Mouse (Mus musculus) lung, adult 2 months (tissue): Measurements from ENCODE around the gene Mapkapk3.

Experiments
- CTCF ChIP-seq: fragments of 200-500 bp; IDR thresholded peaks from 2 replicates; pipeline ENCODE4 v1.5.1; 2011; ENCODE audit warnings: mild to moderate bottlenecking, low read length, control low read depth; ENCODE audit not compliant: insufficient read depth
- POLR2A ChIP-seq: fragments of 200-500 bp; IDR thresholded peaks from 2 replicates; pipeline ENCODE4 v1.6.1; 2011; ENCODE audit warnings: low read depth, mild to moderate bottlenecking, control low read depth, low read length, borderline replicate concordance; ENCODE audit errors: extremely low read depth

GRCm38 (mm10) chr9:107235261-107235660 is 54.4 kb downstream of the Mapkapk3 start:
- TF ChIP-seq CTCF (no peak), POLR2A (no peak)
